Mouse (Mus musculus) olfactory bulb, adult 2 months (tissue): ENCODE data around the gene Ets1. TPM values are rescaled to one million over a fixed set of nuclear protein-coding genes. Genes with fewer than 3 reads are reported as not detected.

Experiments
- H3K27ac ChIP-seq: fragments of 200-500 bp; 2 replicates; pipeline ENCODE4 v1.5.1; 2012; ENCODE audit warnings: low read depth, low read length; ENCODE audit not compliant: insufficient read depth
- H3K4me1 ChIP-seq: fragments of 200-500 bp; 2 replicates; pipeline ENCODE4 v1.6.1; 2012; ENCODE audit warnings: low read length; ENCODE audit not compliant: control insufficient read depth, insufficient read depth
- H3K4me3 ChIP-seq: fragments of 200-500 bp; 2 replicates; pipeline ENCODE4 v1.5.1; 2012; ENCODE audit warnings: mild to moderate bottlenecking, low read depth, low read length, moderate library complexity; ENCODE audit not compliant: insufficient read depth
- CTCF ChIP-seq: fragments of 200-500 bp; IDR thresholded peaks from 2 replicates; pipeline ENCODE4 v1.5.1; 2012; ENCODE audit warnings: low read depth, mild to moderate bottlenecking, low read length, moderate library complexity; ENCODE audit not compliant: insufficient read depth
- POLR2A ChIP-seq: fragments of 200-500 bp; IDR thresholded peaks from 2 replicates; pipeline ENCODE4 v1.6.1; 2012; ENCODE audit warnings: mild to moderate bottlenecking, low read depth, low read length, moderate library complexity; ENCODE audit not compliant: insufficient read depth
- WGBS: fragments of 180-500 bp; shearing (Covaris S2); methylation state at CpG from one replicate; pipeline ENCODE4 v1.1.7; 2018; 5-methylcytosine and 5-hydroxymethylcytosine counted together
- polyA plus RNA-seq: library from polyadenylated mRNA; stranded (reverse); fragments of >200 nt; gene quantifications from 2 replicates; pipeline ENCODE4 v1.2.4, GENCODE M21; 2012; ENCODE audit warnings: low replicate concordance; ENCODE audit not compliant: missing spikeins, insufficient read depth, insufficient read length

Gene Ets1
- polyA plus RNA-seq, 1 experiment, result 306 TPM

DNA sequence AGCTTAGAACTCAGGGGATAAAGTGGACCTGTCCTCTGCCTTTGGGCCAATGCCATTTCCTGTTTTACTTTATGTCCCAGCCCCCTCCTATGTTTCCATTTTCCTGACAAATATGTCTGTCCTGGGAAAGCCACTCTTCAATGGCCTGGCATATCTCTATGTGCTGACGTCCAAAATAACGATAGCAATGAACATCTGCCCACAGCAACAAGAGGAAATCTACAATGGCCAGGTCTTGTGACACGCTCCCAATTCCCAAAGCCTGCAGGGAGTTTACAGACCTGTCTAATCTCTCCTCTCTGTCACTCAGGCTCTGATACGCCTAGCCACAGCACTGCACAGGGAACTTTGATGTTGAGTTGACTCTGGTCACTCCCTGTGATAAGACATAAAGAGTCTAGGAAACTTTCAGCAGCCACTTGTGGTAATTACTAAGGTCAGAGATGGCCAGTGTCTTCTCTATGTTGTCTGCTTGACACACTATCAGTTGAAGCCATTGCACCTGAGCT is 124.7 kb downstream of the Ets1 start:
- H3K4me1 ChIP-seq, result peaks cover 4% of the 10 kb centered on the region
- H3K27ac ChIP-seq, result no peak overlapping the region
- H3K4me3 ChIP-seq, result no peak overlapping the region
- WGBS, result 90% methylated on average over 4 of the region's 4 CpGs
- no peak for TF ChIP-seq POLR2A
- TF ChIP-seq CTCF, result no peak

DNA sequence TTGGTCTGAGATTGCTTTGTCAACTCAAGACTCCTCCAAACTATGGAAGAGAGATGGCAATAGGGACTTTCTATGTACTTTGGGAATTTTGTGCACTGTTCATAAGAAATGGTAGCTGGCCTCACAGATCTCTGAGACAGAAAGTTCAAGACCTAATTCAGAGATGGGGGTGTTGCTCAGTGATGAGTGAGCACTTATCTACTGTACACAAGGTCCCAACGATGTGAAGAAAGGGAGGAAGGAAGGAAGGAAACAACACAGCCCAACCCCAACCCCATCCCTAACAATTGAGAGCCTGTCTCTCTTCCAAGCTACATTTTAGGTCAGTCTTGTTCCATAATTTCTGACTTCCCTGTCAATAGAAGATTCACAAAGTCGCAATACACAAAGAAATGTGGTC is 125.3 kb downstream of the Ets1 start:
- no peak overlapping the region for H3K27ac ChIP-seq
- WGBS, result 77% methylated on average over 2 of the region's 2 CpGs
- no peak overlapping the region for H3K4me3 ChIP-seq
- H3K4me1 ChIP-seq, result peaks cover 4% of the 10 kb centered on the region
- TF ChIP-seq CTCF (no peak), POLR2A (no peak)

DNA sequence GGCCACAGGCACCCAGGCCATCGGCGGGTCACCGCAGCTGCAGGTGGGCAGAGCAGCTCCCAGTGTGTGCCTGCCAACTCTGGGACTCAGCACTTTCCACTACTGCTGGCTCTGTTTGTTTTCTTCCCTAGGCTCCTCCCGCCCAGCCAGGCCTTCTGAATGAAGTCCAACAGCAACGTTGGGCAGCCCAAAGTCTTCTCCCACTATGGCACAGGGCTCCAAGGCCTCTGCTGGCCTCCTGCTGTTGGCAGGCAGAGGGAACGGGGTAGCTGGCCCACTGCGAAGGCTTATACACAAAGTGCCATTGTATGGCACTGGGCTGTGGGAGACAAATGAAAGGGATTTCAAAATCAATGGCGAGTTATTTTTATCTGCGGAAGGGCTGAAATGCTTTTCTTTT is 128.4 kb downstream of the Ets1 start:
- Histone ChIP-seq H3K4me3 (no peak overlapping the region), H3K4me1 (peaks cover 4% of the 10 kb centered on the region), H3K27ac (no peak overlapping the region)
- 35% methylated on average over 9 of the region's 9 CpGs for WGBS
- TF ChIP-seq CTCF (no peak), POLR2A (no peak)

DNA sequence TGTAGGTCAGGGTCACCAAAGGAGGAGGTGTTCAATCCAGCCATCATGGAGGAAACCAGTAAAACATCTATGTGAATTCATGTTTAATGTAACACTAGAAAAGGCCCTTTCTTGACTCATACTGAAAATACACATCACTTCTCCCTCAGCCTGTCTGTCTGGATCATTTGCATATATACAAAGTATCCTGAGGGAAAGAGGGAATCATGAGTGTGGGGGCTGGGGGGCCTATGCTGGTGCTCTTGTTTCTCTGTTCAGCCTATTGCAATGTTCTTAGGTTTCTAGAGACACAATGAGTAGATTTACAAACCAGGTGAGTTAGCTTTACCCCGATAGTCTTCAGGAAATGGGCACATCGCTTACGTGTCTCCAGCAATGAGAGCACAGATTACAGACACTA is 129.1 kb downstream of the Ets1 start:
- WGBS, result 100% methylated on average over 3 of the region's 3 CpGs
- no peak overlapping the region for H3K27ac ChIP-seq
- peaks cover 4% of the 10 kb centered on the region for H3K4me1 ChIP-seq
- TF ChIP-seq POLR2A (no peak), CTCF (no peak)
- H3K4me3 ChIP-seq, result no peak overlapping the region

DNA sequence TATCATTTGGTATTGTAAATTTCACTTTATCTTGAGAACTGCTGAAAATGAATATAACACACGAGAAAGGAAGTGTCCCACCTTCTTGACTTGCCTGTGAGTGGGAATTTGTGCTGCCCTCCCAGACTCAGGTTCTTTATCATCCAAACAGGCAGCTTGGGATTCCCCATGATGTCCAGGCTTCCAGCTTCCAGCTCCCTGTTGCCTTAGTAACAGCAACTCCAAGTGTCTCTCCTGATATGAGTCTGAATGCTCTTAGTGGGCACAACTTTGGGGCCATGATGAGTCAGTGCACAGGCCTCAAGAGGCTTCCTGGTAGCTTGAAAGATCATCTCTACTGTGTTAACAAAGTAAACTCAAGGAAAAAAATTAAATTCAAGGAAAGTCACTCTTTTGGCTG is 142.8 kb downstream of the Ets1 start:
- Histone ChIP-seq H3K4me3 (no peak overlapping the region), H3K27ac (no peak overlapping the region), H3K4me1 (no peaks in the 10 kb centered on the region)
- 97% methylated on average over 1 of the region's 1 CpGs for WGBS
- TF ChIP-seq CTCF (no peak), POLR2A (no peak)

DNA sequence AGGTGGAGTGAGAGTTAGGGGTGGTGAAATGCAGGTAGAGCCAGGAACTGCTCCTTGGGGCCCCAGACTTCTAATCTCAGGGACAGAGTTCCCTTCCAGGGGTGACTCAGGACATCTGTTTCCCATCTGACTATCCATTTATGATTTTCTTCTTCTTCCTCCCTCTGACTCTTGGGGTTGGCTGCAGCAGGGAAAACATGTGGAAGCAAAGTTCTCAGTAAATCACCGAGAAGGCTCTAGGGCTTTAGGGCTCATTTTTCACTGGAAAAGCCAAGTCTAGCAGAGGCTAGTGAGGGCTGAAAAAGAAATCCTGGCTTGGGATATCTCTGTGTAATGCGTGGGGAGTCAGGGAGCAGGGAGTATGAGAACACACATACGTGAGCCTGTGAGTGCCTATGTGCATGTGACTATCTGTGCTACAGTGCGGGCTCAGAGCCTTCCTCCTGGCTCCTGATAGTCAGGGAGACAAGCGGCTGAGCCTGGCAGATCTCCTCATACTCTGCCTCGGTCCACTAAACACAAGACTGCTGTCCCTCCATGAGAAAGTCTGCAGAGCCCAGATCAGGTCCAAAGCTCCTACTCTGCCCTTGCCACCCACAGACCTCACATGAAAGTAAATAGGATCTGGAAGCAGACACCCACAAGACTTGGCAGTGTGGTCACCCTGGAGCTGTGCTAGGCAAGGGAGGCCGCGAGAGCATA is 146.5 kb downstream of the Ets1 start:
- H3K4me3 ChIP-seq, result no peak overlapping the region
- no peak overlapping the region for H3K27ac ChIP-seq
- WGBS, result 89% methylated on average over 8 of the region's 8 CpGs
- H3K4me1 ChIP-seq, result peaks cover 7% of the 10 kb centered on the region
- no peak for TF ChIP-seq CTCF
- TF ChIP-seq POLR2A, result no peak

DNA sequence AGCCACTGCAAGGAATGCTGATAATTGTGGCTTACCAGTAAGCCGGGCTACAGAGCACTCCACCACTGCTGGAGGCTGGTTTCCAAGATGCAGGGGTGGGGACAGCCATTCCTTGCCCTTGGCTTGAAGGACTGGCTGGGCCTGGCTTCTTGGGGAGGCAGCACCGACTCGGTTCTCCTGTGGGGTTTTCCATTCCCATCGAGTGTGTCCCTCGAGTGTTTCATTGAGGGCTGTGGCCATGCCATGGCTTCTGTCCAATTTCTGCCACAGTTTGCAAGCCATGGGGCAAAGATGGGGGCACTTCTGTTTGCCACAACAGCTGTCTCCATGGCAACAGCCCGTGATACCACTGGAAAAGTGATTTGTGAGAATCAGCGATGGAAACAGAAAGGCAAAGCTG is 151.1 kb downstream of the Ets1 start:
- H3K27ac ChIP-seq, result no peak overlapping the region
- TF ChIP-seq POLR2A (no peak), CTCF (no peak)
- WGBS, result 50% methylated on average over 7 of the region's 7 CpGs
- no peak overlapping the region for H3K4me3 ChIP-seq
- peaks cover 10% of the 10 kb centered on the region for H3K4me1 ChIP-seq

DNA sequence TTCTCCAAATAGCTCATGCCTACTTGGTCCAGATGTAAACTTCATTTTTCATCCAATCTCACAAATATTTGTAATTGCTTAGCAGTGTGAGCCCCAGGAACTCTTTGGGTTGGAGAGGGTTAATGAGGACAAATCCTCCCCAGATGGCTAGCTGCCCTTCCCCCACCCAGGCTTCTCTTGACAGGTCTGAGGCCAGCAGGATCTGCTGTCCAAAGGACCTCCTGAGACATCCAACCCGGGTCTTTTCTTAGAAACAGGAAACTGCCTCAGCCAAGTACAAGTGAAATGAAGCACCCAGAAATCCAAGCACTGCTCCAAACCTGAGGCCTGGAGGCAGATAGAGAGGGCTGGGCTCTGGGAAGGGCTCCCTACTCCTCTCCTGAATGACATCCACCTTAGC is 151.6 kb downstream of the Ets1 start:
- WGBS, result 39% methylated on average over 1 of the region's 1 CpGs
- TF ChIP-seq CTCF (no peak), POLR2A (no peak)
- Histone ChIP-seq H3K27ac (no peak overlapping the region), H3K4me1 (peaks cover 10% of the 10 kb centered on the region), H3K4me3 (no peak overlapping the region)

DNA sequence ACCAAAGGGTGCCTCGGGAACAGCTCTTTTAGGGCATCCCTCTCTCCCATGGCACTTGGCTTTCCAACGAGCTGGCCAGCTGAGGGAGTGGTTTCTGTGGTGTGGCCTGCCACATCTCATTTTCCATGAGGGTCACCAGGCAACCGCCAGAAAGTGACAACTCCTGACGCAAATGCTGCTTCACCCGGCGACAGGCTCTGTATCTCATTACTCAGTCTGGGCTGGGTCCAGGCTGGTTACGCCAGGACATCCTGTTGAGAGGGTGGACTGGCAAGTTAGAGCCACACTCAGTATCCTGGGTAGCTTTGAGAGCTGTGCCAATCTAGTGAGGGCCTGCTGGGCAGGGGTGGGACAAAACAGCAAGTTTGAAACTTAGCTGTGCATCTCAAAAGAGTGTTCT is 153.3 kb downstream of the Ets1 start:
- Histone ChIP-seq H3K4me3 (no peak overlapping the region), H3K4me1 (peaks cover 10% of the 10 kb centered on the region), H3K27ac (no peak overlapping the region)
- TF ChIP-seq CTCF, result no peak
- no peak for TF ChIP-seq POLR2A
- 72% methylated on average over 7 of the region's 7 CpGs for WGBS
